18 mouse cellular contexts compared by ENCODE assay signal in genomic region chr2:71752383-71752782, GRCm38 (mm10). TPM values are rescaled to one million over a fixed set of nuclear protein-coding genes. Genes with fewer than 3 reads are reported as not detected.
DNase-seq lines count a peak whose midpoint lies in the region; ATAC-seq and TF ChIP-seq lines count a peak whose summit lies in the region.
"Had no signal": no experiment of that assay in that cellular context is flagged by ENCODE, and none has a peak within 500 bp of the region (broad histone marks: within the 10 kb centered on the region; RNA-seq: fewer than 3 reads in every experiment).

No protein-coding gene starts in this region.

- no peak for TF ChIP-seq EP300 in heart, postnatal 0 days (IDR thresholded peaks at IDR 0.05; ENCODE audit: low read depth)

- no peaks in the 10 kb centered on the region for H3K9me3 ChIP-seq in heart, postnatal 0 days (replicated peaks; ENCODE audit: control insufficient read depth, low read length)
- no peaks in the 10 kb centered on the region for H3K9me3 ChIP-seq in megakaryocyte, embryonic 14.5 days
- H3K9me3 ChIP-seq in liver, embryonic 13.5 days (replicated peaks): no peaks in the 10 kb centered on the region
- H3K9me3 ChIP-seq: embryonic facial prominence, embryonic 15.5 days; hindbrain, embryonic 15.5 days; limb, embryonic 13.5 days had no signal

- H3K27me3 ChIP-seq in heart, postnatal 0 days (ENCODE audit: control insufficient read depth, insufficient read depth, low read length): no peaks in the 10 kb centered on the region
- H3K27me3 ChIP-seq in megakaryocyte, embryonic 14.5 days (replicated peaks): no peaks in the 10 kb centered on the region
- no peaks in the 10 kb centered on the region for H3K27me3 ChIP-seq in liver, embryonic 13.5 days
- H3K27me3 ChIP-seq: CH12.LX; embryonic facial prominence, embryonic 15.5 days; hindbrain, embryonic 15.5 days; limb, embryonic 13.5 days had no signal

- DNase-seq in heart, postnatal 0 days (ENCODE audit: low spot score): no peak
- DNase-seq in heart, postnatal 14 days: no peak
- DNase-seq in liver, embryonic 13.5 days: no peak
- no peak for DNase-seq in right cerebral cortex, postnatal 4 days
- DNase-seq in c-Kit-positive CD71-positive TER-119-positive erythroid progenitor cells, embryonic 14.5 days (ENCODE audit: low spot score): no peak
- DNase-seq: adrenal gland, adult 8-10 months; B cell, adult 2 months; cerebellum, adult 9-10 months; gastrocnemius, adult 2 months; kidney, postnatal 36 days; midbrain, embryonic 14.5 days had no signal

- intact Hi-C loops in heart, postnatal 14 days (cut with DNase I): no loop called here

- H3K4me2 ChIP-seq in heart, postnatal 0 days (ENCODE audit: low read depth, low read length): no peak overlapping the region
- H3K4me2 ChIP-seq in liver, embryonic 13.5 days: no peak overlapping the region
- H3K4me2 ChIP-seq: embryonic facial prominence, embryonic 15.5 days; hindbrain, embryonic 15.5 days; limb, embryonic 13.5 days had no signal

- ATAC-seq in heart, postnatal 0 days (ENCODE audit: insufficient read depth, low read depth): no peak
- ATAC-seq in megakaryocyte, adult 5-6 weeks (ENCODE audit: poor library complexity, severe bottlenecking): no peak
- peak; percentile 34; the same call in 1 of the 2 replicates for ATAC-seq in liver, embryonic 13.5 days (ENCODE audit: low read depth)
- ATAC-seq: activated CD4-positive, CD25-positive, alpha-beta regulatory T cell, adult 4 months had no signal

- 0 out of 2 replicates have a peak overlapping the region, but pooled peaks have one; percentile 26 for H3K27ac ChIP-seq in heart, postnatal 0 days (ENCODE audit: low read depth)
- peak overlapping the region; percentile 43; the same call in 1 of the 2 replicates for H3K27ac ChIP-seq in liver, embryonic 13.5 days
- H3K27ac ChIP-seq: hindbrain, embryonic 15.5 days; limb, embryonic 13.5 days had no signal

- peaks cover 16% of the 10 kb centered on the region for H3K4me1 ChIP-seq in heart, postnatal 0 days (ENCODE audit: control insufficient read depth, insufficient read depth)
- peaks cover 98% of the 10 kb centered on the region for H3K4me1 ChIP-seq in megakaryocyte, embryonic 14.5 days
- peaks cover 16% of the 10 kb centered on the region for H3K4me1 ChIP-seq in liver, embryonic 13.5 days (replicated peaks)
- H3K4me1 ChIP-seq: limb, embryonic 13.5 days had no signal

- no peak overlapping the region for H3K4me3 ChIP-seq in heart, postnatal 0 days (ENCODE audit: low read depth, low read length)
- peak overlapping the region; percentile 78 for H3K4me3 ChIP-seq in megakaryocyte, embryonic 14.5 days (replicated peaks)
- no peak overlapping the region for H3K4me3 ChIP-seq in liver, embryonic 13.5 days (replicated peaks)
- H3K4me3 ChIP-seq: embryonic facial prominence, embryonic 15.5 days; gastrocnemius, adult 2 months; hindbrain, embryonic 15.5 days; limb, embryonic 13.5 days had no signal

- 66% methylated on average over 2 of the region's 2 CpGs for WGBS in heart, postnatal 0 days
- 27% methylated on average over 2 of the region's 2 CpGs for WGBS in liver, embryonic 13.5 days (ENCODE audit: insufficient replicate concordance)

- TF ChIP-seq CTCF in heart, postnatal 0 days (IDR thresholded peaks at IDR 0.05; ENCODE audit: low read depth): no peak

- H3K36me3 ChIP-seq in heart, postnatal 0 days (replicated peaks; ENCODE audit: control insufficient read depth, insufficient read depth, low read length): no peaks in the 10 kb centered on the region
- H3K36me3 ChIP-seq in megakaryocyte, embryonic 14.5 days (replicated peaks; ENCODE audit: low read length): no peaks in the 10 kb centered on the region
- no peaks in the 10 kb centered on the region for H3K36me3 ChIP-seq in liver, embryonic 13.5 days
- H3K36me3 ChIP-seq: embryonic facial prominence, embryonic 15.5 days; hindbrain, embryonic 15.5 days; limb, embryonic 13.5 days had no signal

- no peak overlapping the region for H3K9ac ChIP-seq in heart, postnatal 0 days (replicated peaks; ENCODE audit: low read depth, low read length)
- H3K9ac ChIP-seq in liver, embryonic 13.5 days: no peak overlapping the region
- H3K9ac ChIP-seq: embryonic facial prominence, embryonic 15.5 days; hindbrain, embryonic 15.5 days; limb, embryonic 13.5 days had no signal

RNA-seq across cellular contexts. Expression of gene Itga6, which starts 7.0 kb away (rescaled TPM):
- total RNA-seq in heart, postnatal 0 days (2014; rRNA removed; ENCODE audit: low replicate concordance): 69.2 and 101 TPM in 2 replicates
- 29.6 and 33.8 TPM in 2 replicates for polyA plus RNA-seq in heart, postnatal 0 days (2015; fragmentation: Nextera tagmentation; extraction: Ambion mirVana)
- total RNA-seq in heart, postnatal 14 days (2021): 10 to 100 TPM; 79.2 to 80.7 TPM
- polyA plus RNA-seq in megakaryocyte, embryonic 14.5 days (2012; ENCODE audit: insufficient read depth, low replicate concordance): 75.0 and 110 TPM in 2 replicates
- total RNA-seq in megakaryocyte, adult 5-6 weeks (2015): 16.0 and 17.4 TPM in 2 replicates
- total RNA-seq in megakaryocyte, adult 5-6 weeks (2017): 15.3 and 16.5 TPM in 2 replicates
- polyA plus RNA-seq in liver, embryonic 13.5 days (2015; fragmentation: Nextera tagmentation; extraction: Ambion mirVana): 6.7 and 9.0 TPM in 2 replicates
